Mouse (Mus musculus) hindbrain, postnatal 0 days (tissue): Measurements from ENCODE around the gene Thegl. TPM values are rescaled to one million over a fixed set of nuclear protein-coding genes. Genes with fewer than 3 reads are reported as not detected.

Source experiments
- ATAC-seq: fragments of 200-750 bp; cut with Nextera tagmentation; 2 replicates; pipeline ENCODE4 v1.8.0; 2017; ENCODE audit warnings: mild to moderate bottlenecking, moderate TSS enrichment, moderate library complexity
- DNase-seq: peaks from one replicate; pipeline ENCODE4 v3.0.0-alpha.2; 2015; ENCODE audit warnings: low spot score
- H3K27ac ChIP-seq: fragments of 300-500 bp; sonication (generic); 2 replicates; pipeline ENCODE4 v1.5.1; 2014; ENCODE audit warnings: mild to moderate bottlenecking
- H3K27me3 ChIP-seq: fragments of 300-500 bp; sonication (generic); 2 replicates; pipeline ENCODE4 v1.6.1; 2014; ENCODE audit warnings: low read length, mixed read lengths; ENCODE audit not compliant: insufficient read depth
- H3K36me3 ChIP-seq: fragments of 300-500 bp; sonication (generic); 2 replicates; pipeline ENCODE4 v1.6.1; 2014; ENCODE audit warnings: low read length, mixed read lengths; ENCODE audit not compliant: insufficient read depth
- H3K4me1 ChIP-seq: fragments of 300-500 bp; sonication (generic); 2 replicates; pipeline ENCODE4 v1.6.1; 2014; ENCODE audit warnings: antibody characterized with exemption, low read length, mixed read lengths; ENCODE audit not compliant: insufficient read depth
- H3K4me2 ChIP-seq: fragments of 300-500 bp; sonication (generic); 2 replicates; pipeline ENCODE4 v1.6.1; 2014; ENCODE audit warnings: low read depth, mild to moderate bottlenecking, low read length, moderate library complexity, mixed read lengths
- H3K4me3 ChIP-seq: fragments of 300-500 bp; sonication (generic); 2 replicates; pipeline ENCODE4 v1.5.1; 2014; ENCODE audit warnings: low read length
- H3K9ac ChIP-seq: fragments of 300-500 bp; sonication (generic); replicated peaks from 2 replicates; pipeline ENCODE4 v1.6.1; 2014; ENCODE audit warnings: mild to moderate bottlenecking, low read length, moderate library complexity, mixed read lengths
- H3K9me3 ChIP-seq: fragments of 300-500 bp; sonication (generic); 2 replicates; pipeline ENCODE4 v1.6.1; 2016; ENCODE audit warnings: low read length, mixed read lengths
- CTCF ChIP-seq: IDR thresholded peaks from 2 replicates; pipeline ENCODE4 v1.5.1; 2016; ENCODE audit warnings: antibody characterized with exemption, control low read depth, low read depth
- WGBS: fragments of 180-500 bp; shearing (Covaris S2); extraction: QIAGEN DNeasy Blood & Tissue Kit; methylation state at CpG from one replicate; pipeline ENCODE4 v1.1.7; 2014; 5-methylcytosine and 5-hydroxymethylcytosine counted together
- polyA plus RNA-seq: library from polyadenylated mRNA; unstranded; fragments of >200 nt; fragmentation: Nextera tagmentation; extraction: Ambion mirVana; gene quantifications from 2 replicates; pipeline ENCODE4 v1.2.1, GENCODE M21; 2015
- total RNA-seq: library from RNA; depleted of rRNA; stranded (reverse); fragments of >200 nt; gene quantifications from 2 replicates; pipeline ENCODE4 v1.2.3, GENCODE M21; 2014; rRNA removed

The Thegl gene
- total and polyA plus RNA-seq, 2 experiments from 2014 or later: 0.63 to 0.81 TPM

DNA sequence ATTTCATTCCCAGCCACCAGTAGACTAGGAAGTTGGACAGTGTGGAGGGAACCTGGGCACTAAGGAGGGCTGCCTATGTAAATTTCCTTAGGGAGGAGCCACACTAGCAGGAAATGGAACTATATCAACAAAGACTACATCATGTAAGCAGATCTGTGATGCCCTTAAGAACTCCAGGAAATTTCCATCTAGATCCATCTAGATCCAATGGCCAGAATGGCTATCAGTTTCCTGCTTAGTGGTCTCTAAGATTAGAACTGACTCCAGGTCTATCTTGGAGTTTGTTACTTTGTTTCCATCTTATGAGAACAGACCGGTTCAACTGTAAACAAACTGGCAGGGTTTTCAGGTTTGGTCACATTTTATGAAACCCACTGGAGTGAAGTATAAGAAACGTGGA lies 94.0 kb downstream of the Thegl start:
- H3K4me1 ChIP-seq: peaks cover 1% of the 10 kb centered on the region; the same call in 1 of the 2 replicates
- DNase-seq (no peak), ATAC-seq (no peak)
- no peaks in the 10 kb centered on the region for H3K27me3 ChIP-seq
- no peaks in the 10 kb centered on the region for H3K36me3 ChIP-seq
- H3K27ac ChIP-seq: no peak overlapping the region
- 88% methylated on average over 2 of the region's 2 CpGs for WGBS
- no peak for TF ChIP-seq CTCF
- no peak overlapping the region for H3K9ac ChIP-seq
- no peak overlapping the region for H3K4me3 ChIP-seq
- H3K9me3 ChIP-seq: no peaks in the 10 kb centered on the region
- H3K4me2 ChIP-seq: no peak overlapping the region

Other genes with a start within 250 kb of the Thegl start
- 9.9 and 15.1 TPM in 2 replicates for gene Aasdh, start 110.5 kb upstream of the Thegl start, total RNA-seq
- 10.2 and 12.8 TPM in 2 replicates for gene Aasdh, start 110.5 kb upstream of the Thegl start, polyA plus RNA-seq
- gene Paics, start 64.7 kb upstream of the Thegl start, total RNA-seq: 114 and 129 TPM in 2 replicates
- 166 and 176 TPM in 2 replicates for gene Paics, start 64.7 kb upstream of the Thegl start, polyA plus RNA-seq
- 7.4 and 13.0 TPM in 2 replicates for gene Ppat, start 64.4 kb upstream of the Thegl start, total RNA-seq
- gene Ppat, start 64.4 kb upstream of the Thegl start, polyA plus RNA-seq: 10.7 and 12.2 TPM in 2 replicates
- 53.0 and 55.2 TPM in 2 replicates for gene Srp72, start 41.3 kb upstream of the Thegl start, total RNA-seq
- gene Srp72, start 41.3 kb upstream of the Thegl start, polyA plus RNA-seq: 72.9 and 78.7 TPM in 2 replicates
- gene Arl9, start 12.0 kb upstream of the Thegl start, total RNA-seq: not detected in 2 replicates
- not detected in 2 replicates for gene Arl9, start 12.0 kb upstream of the Thegl start, polyA plus RNA-seq
- 69.6 and 94.8 TPM in 2 replicates for gene Hopx, start 99.1 kb downstream of the Thegl start, total RNA-seq
- gene Hopx, start 99.1 kb downstream of the Thegl start, polyA plus RNA-seq: 7.3 and 10.3 TPM in 2 replicates
- not detected in 2 replicates for gene Spink2, start 195.4 kb downstream of the Thegl start, total RNA-seq
- 0.26 and 0.61 TPM in 2 replicates for gene Spink2, start 195.4 kb downstream of the Thegl start, polyA plus RNA-seq
- gene Rest, start 249.5 kb downstream of the Thegl start, total RNA-seq: 9.0 and 9.1 TPM in 2 replicates
- gene Rest, start 249.5 kb downstream of the Thegl start, polyA plus RNA-seq: 4.1 and 4.4 TPM in 2 replicates